Mouse (Mus musculus) cerebellum, postnatal 25 days (tissue): ENCODE measurements at regions not wholly inside any gene's neighbourhood (a gene's known extent, or its start where the extent isn't known, plus 50 kb on each side); places are given as distances from the start of the nearest gene placed in this dataset.
A peak's percentile ranks its signal among the peaks of the same experiment; 100 is the strongest.

Experiments
- DNase-seq, 2 experiments: peaks; one replicate each; pipeline ENCODE4 v3.0.0; 2021; ENCODE audit warnings: mixed read lengths in 2 of 2

- DNase-seq, result peak in 1 of 2 experiments; percentile 5
Measured at GRCm38 (mm10) chr3:141051685-141052084, 160.5 kb downstream of the Pdha2 start.

GRCm38 (mm10) chr3:141014262-141014547 is 197.9 kb downstream of the Pdha2 start:
- no peak for DNase-seq

- no peak for DNase-seq
Measured at GRCm38 (mm10) chr3:141013521-141014261, 198.5 kb downstream of the Pdha2 start.

GRCm38 (mm10) chr3:141012976-141013375 is 199.2 kb downstream of the Pdha2 start:
- no peak for DNase-seq

GRCm38 (mm10) chr3:141008792-141009191 is 203.4 kb downstream of the Pdha2 start:
- DNase-seq, result no peak

- no peak for DNase-seq
Measured at GRCm38 (mm10) chr3:141005885-141006284, 206.3 kb downstream of the Pdha2 start.

GRCm38 (mm10) chr3:141003561-141003960 is 208.6 kb downstream of the Pdha2 start:
- peak; percentile 17 to 57 for DNase-seq

- DNase-seq, result peak; percentile 20 to 45
Measured at GRCm38 (mm10) chr3:140988247-140988646, 223.9 kb downstream of the Pdha2 start.

GRCm38 (mm10) chr3:140973519-140973918 is 238.6 kb downstream of the Pdha2 start:
- DNase-seq, result peak in 1 of 2 experiments; percentile 21

GRCm38 (mm10) chr3:140969892-140970880 is 242.0 kb downstream of the Pdha2 start:
- DNase-seq, result peak; percentile 69 to 79

- no peak for DNase-seq
Measured at GRCm38 (mm10) chr3:140968556-140968955, 243.6 kb downstream of the Pdha2 start.

- DNase-seq, result no peak
Measured at GRCm38 (mm10) chr3:140957666-140958065, 254.5 kb downstream of the Pdha2 start.

GRCm38 (mm10) chr3:140952111-140952800 is 259.9 kb downstream of the Pdha2 start:
- DNase-seq, result peak in 1 of 2 experiments; percentile 36

- DNase-seq, result no peak
Measured at GRCm38 (mm10) chr3:140951024-140951423, 261.1 kb downstream of the Pdha2 start.

- DNase-seq, result no peak
Measured at GRCm38 (mm10) chr3:140949880-140950662, 262.1 kb downstream of the Pdha2 start.

GRCm38 (mm10) chr3:140942450-140942849 is 269.7 kb downstream of the Pdha2 start:
- no peak for DNase-seq

GRCm38 (mm10) chr3:140941898-140942297 is 270.3 kb downstream of the Pdha2 start:
- peak; percentile 22 to 45 for DNase-seq

- no peak for DNase-seq
Measured at GRCm38 (mm10) chr3:140941316-140941715, 270.8 kb downstream of the Pdha2 start.

GRCm38 (mm10) chr3:140933156-140933555 is 279.0 kb downstream of the Pdha2 start:
- DNase-seq, result peak in 1 of 2 experiments; percentile 30

- DNase-seq, result peak in 1 of 2 experiments; percentile 15
Measured at GRCm38 (mm10) chr3:140926689-140927088, 285.5 kb downstream of the Pdha2 start.

GRCm38 (mm10) chr3:140876201-140876895 is 335.8 kb downstream of the Pdha2 start:
- no peak for DNase-seq
